Mouse (Mus musculus): ENCODE data around the gene Hint1. TPM values are rescaled to one million over a fixed set of nuclear protein-coding genes. Genes with fewer than 3 reads are reported as not detected.

Gene Hint1
- total and polyA plus RNA-seq, 3 experiments: 529 to 2,790 (median 567) TPM

DNA sequence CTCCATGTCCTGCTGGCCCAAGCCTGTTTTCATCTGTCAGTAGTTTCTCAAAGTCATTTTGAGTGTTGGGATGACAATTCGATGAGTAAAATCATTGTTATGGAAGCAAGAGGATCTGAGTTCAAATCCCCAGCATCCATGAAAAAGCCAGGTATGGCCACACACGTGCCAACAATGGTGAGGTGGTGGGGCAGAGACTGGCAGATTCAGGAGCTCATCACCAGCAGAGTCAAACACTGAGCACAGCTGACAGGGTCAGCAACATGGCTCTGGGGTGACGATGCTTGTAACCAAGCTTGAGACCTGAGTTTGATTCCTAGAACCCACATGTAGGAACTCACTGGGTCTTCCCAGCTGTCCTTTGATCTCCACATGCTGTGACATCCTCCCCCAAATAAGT is 38.9 kb downstream of the Hint1 start:
- Histone ChIP-seq H3K9ac (ENCODE audit: control insufficient read depth, low read depth, low read length, poor library complexity, severe bottlenecking) (no peak overlapping the region), H3K27ac (ENCODE audit: control insufficient read depth, low read depth, low read length) (no peak overlapping the region), H3K27me3 (ENCODE audit: control insufficient read depth in 1 of 2, insufficient read depth in 2 of 2, low read length in 2 of 2) (peaks cover 0 to 4% of the 10 kb centered on the region in 2 experiments; a peak in 1 of 4 replicates), H3K79me2 (ENCODE audit: control insufficient read depth, insufficient read depth, low read length, poor library complexity) (no peaks in the 10 kb centered on the region), H3K4me1 (ENCODE audit: control insufficient read depth in 1 of 2, insufficient read depth in 2 of 2, low read length in 2 of 2) (peaks cover 2 to 7% of the 10 kb centered on the region in 2 experiments; a peak in 3 of 4 replicates), H3K36me3 (ENCODE audit: control insufficient read depth in 1 of 2, insufficient read depth in 2 of 2, low read length in 2 of 2) (peaks cover 0 to 5% of the 10 kb centered on the region in 2 experiments; a peak in 1 of 4 replicates), H3K4me3 (ENCODE audit: control insufficient read depth in 1 of 2, insufficient read depth in 1 of 2, low read depth in 2 of 2, low read length in 2 of 2) (no peak overlapping the region), H3K9me3 (replicated peaks; ENCODE audit: insufficient read depth, low read length) (no peaks in the 10 kb centered on the region)
- no peak for DNase-seq (ENCODE audit: low read depth, low spot score)
- no peak for TF ChIP-seq ZNF384 (IDR thresholded peaks at IDR 0.05; ENCODE audit: low read depth, low read length)
- no peak for TF ChIP-seq SMC3 (IDR thresholded peaks at IDR 0.05; ENCODE audit: low read depth, low read length)
- TF ChIP-seq SIN3A (IDR thresholded peaks at IDR 0.05; ENCODE audit: low read length): no peak
- TF ChIP-seq CHD2 (IDR thresholded peaks at IDR 0.05; ENCODE audit: low read length): no peak
- TF ChIP-seq ZC3H11A (IDR thresholded peaks at IDR 0.05; ENCODE audit: low read depth, low read length): no peak
- TF ChIP-seq ZMIZ1 (IDR thresholded peaks at IDR 0.05; ENCODE audit: low read depth, low read length): no peak
- no peak for TF ChIP-seq HCFC1 (IDR thresholded peaks at IDR 0.05; ENCODE audit: low read depth, low read length)
- TF ChIP-seq MYB (IDR thresholded peaks at IDR 0.05; ENCODE audit: low read depth, low read length): no peak
- no peak for TF ChIP-seq USF2 (IDR thresholded peaks at IDR 0.05; ENCODE audit: borderline replicate concordance in 1 of 2, insufficient read depth in 1 of 2, low read depth in 1 of 2, low read length in 2 of 2)

DNA sequence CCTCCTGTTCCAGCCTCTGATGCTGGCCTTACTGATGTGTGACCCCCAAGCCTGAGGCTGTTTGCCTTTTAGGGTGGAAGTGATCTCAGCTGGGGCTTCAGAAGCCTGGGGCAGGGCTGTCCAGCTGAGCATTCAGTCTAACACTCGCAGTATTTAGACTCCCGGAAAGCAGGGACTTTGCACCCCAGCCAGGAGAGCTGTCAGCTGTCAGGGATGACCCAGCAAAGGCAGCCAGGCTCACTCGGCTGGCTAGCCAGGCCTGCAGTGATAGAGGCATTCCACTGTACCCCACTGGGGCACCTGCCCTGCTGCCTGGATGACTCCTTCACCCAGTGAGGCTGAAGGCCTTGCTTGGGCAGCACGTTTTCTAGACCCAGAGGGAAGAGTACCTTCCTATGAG is 39.7 kb downstream of the Hint1 start:
- H3K27me3 ChIP-seq (ENCODE audit: control insufficient read depth in 1 of 2, insufficient read depth in 2 of 2, low read length in 2 of 2): peaks cover 0 to 2% of the 10 kb centered on the region in 2 experiments; a peak in 1 of 4 replicates
- no peak overlapping the region for H3K27ac ChIP-seq (ENCODE audit: control insufficient read depth, low read depth, low read length)
- no peak for TF ChIP-seq POLR2A (IDR thresholded peaks at IDR 0.05; ENCODE audit: control insufficient read depth in 1 of 2, insufficient read depth in 1 of 2, low read depth in 1 of 2, low read length in 2 of 2, poor library complexity in 1 of 2)
- TF ChIP-seq GATA1 (IDR thresholded peaks at IDR 0.05; ENCODE audit: low read depth, low read length): no peak
- no peak for TF ChIP-seq KAT2A (conservative IDR thresholded peaks at IDR 0.05; ENCODE audit: low read depth, low read length)
- no peak for TF ChIP-seq EP300 (IDR thresholded peaks at IDR 0.05; ENCODE audit: low read depth in 1 of 2, low read length in 2 of 2)
- TF ChIP-seq POLR2AphosphoS2 (IDR thresholded peaks at IDR 0.05; ENCODE audit: low read length): no peak
- no peak for TF ChIP-seq MAFK (IDR thresholded peaks at IDR 0.05; ENCODE audit: borderline replicate concordance, low read depth, low read length)
- TF ChIP-seq MXI1 (IDR thresholded peaks at IDR 0.05; ENCODE audit: low read depth, low read length): no peak
- TF ChIP-seq MAX (IDR thresholded peaks at IDR 0.05; ENCODE audit: low read length): no peak
- no peak for TF ChIP-seq JUND (IDR thresholded peaks at IDR 0.05; ENCODE audit: low read depth, low read length)
- TF ChIP-seq MYB (IDR thresholded peaks at IDR 0.05; ENCODE audit: low read depth, low read length): no peak
- no peak for TF ChIP-seq CTCF (IDR thresholded peaks at IDR 0.05 in 2 of 3, conservative IDR thresholded peaks at IDR 0.05 in 1 of 3; ENCODE audit: control insufficient read depth in 1 of 3, insufficient read depth in 1 of 3, low read depth in 2 of 3, low read length in 3 of 3, poor library complexity in 1 of 3, severe bottlenecking in 1 of 3)
- TF ChIP-seq TCF12 (IDR thresholded peaks at IDR 0.05; ENCODE audit: low read depth, low read length): no peak
- no peak for TF ChIP-seq NRF1 (IDR thresholded peaks at IDR 0.05; ENCODE audit: insufficient read depth, low read depth, low read length, poor library complexity, severe bottlenecking)
- H3K79me2 ChIP-seq (ENCODE audit: control insufficient read depth, insufficient read depth, low read length, poor library complexity): no peaks in the 10 kb centered on the region
- peaks cover 0 to 5% of the 10 kb centered on the region in 2 experiments; a peak in 1 of 4 replicates for H3K36me3 ChIP-seq (ENCODE audit: control insufficient read depth in 1 of 2, insufficient read depth in 2 of 2, low read length in 2 of 2)
- peaks cover 2 to 7% of the 10 kb centered on the region in 2 experiments; a peak in 3 of 4 replicates for H3K4me1 ChIP-seq (ENCODE audit: control insufficient read depth in 1 of 2, insufficient read depth in 2 of 2, low read length in 2 of 2)
- no peak for DNase-seq (ENCODE audit: low read depth, low spot score)
- no peak overlapping the region for H3K9ac ChIP-seq (ENCODE audit: control insufficient read depth, low read depth, low read length, poor library complexity, severe bottlenecking)
- no peak overlapping the region for H3K4me3 ChIP-seq (ENCODE audit: control insufficient read depth in 1 of 2, insufficient read depth in 1 of 2, low read depth in 2 of 2, low read length in 2 of 2)
- no peaks in the 10 kb centered on the region for H3K9me3 ChIP-seq (replicated peaks; ENCODE audit: insufficient read depth, low read length)

Data from MEL (cell line).